ENCODE assay signal across 8 mouse cellular contexts in genomic region chr2:158121645-158122326, GRCm38 (mm10). TPM values are rescaled to one million over a fixed set of nuclear protein-coding genes. Genes with fewer than 3 reads are reported as not detected.
DNase-seq lines count a peak whose midpoint lies in the region; ATAC-seq and TF ChIP-seq lines count a peak whose summit lies in the region.

No protein-coding gene starts in this region.

- H3K4me1 ChIP-seq in heart, embryonic 16.5 days (ENCODE audit: control insufficient read depth, insufficient read depth, low read length), result peaks cover 30% of the 10 kb centered on the region
- peaks cover 5% of the 10 kb centered on the region for H3K4me1 ChIP-seq in limb, embryonic 14.5 days (ENCODE audit: control insufficient read depth, insufficient read depth, low read length)
- H3K4me1 ChIP-seq in stomach, embryonic 14.5 days (ENCODE audit: control insufficient read depth, insufficient read depth, low read length), result peaks cover 9% of the 10 kb centered on the region
- H3K4me1 ChIP-seq in midbrain, embryonic 11.5 days (ENCODE audit: control insufficient read depth, insufficient read depth, low read length), result no peaks in the 10 kb centered on the region

- H3K36me3 ChIP-seq in heart, embryonic 16.5 days (ENCODE audit: control insufficient read depth, insufficient read depth), result peaks cover 64% of the 10 kb centered on the region
- H3K36me3 ChIP-seq in limb, embryonic 14.5 days (ENCODE audit: control insufficient read depth, insufficient read depth, low read length), result no peaks in the 10 kb centered on the region
- H3K36me3 ChIP-seq in stomach, embryonic 14.5 days (ENCODE audit: control insufficient read depth, insufficient read depth, low read length), result peaks cover 21% of the 10 kb centered on the region
- H3K36me3 ChIP-seq in midbrain, embryonic 11.5 days (ENCODE audit: control insufficient read depth, insufficient read depth, low read length), result no peaks in the 10 kb centered on the region

- H3K4me3 ChIP-seq in heart, embryonic 16.5 days (ENCODE audit: low read length), result no peak overlapping the region
- no peak overlapping the region for H3K4me3 ChIP-seq in limb, embryonic 14.5 days (replicated peaks; ENCODE audit: low read length)
- no peak overlapping the region for H3K4me3 ChIP-seq in stomach, embryonic 14.5 days (ENCODE audit: low read depth, low read length)
- H3K4me3 ChIP-seq in midbrain, embryonic 11.5 days (ENCODE audit: low read depth, low read length), result no peak overlapping the region

- H3K9ac ChIP-seq in heart, embryonic 16.5 days (ENCODE audit: low read length), result peak overlapping the region; percentile 61
- H3K9ac ChIP-seq in limb, embryonic 14.5 days (ENCODE audit: low read depth, low read length, severe bottlenecking), result 0 out of 2 replicates have a peak overlapping the region, but pooled peaks have one; percentile 12
- H3K9ac ChIP-seq in stomach, embryonic 14.5 days (replicated peaks; ENCODE audit: low read depth, low read length), result no peak overlapping the region
- H3K9ac ChIP-seq in midbrain, embryonic 11.5 days (ENCODE audit: low read length), result no peak overlapping the region

- no peaks in the 10 kb centered on the region for H3K9me3 ChIP-seq in heart, embryonic 16.5 days (replicated peaks; ENCODE audit: control insufficient read depth, low read length)
- H3K9me3 ChIP-seq in limb, embryonic 14.5 days (ENCODE audit: control insufficient read depth, low read length), result no peaks in the 10 kb centered on the region
- no peaks in the 10 kb centered on the region for H3K9me3 ChIP-seq in stomach, embryonic 14.5 days (ENCODE audit: control insufficient read depth, low read depth, low read length)
- no peaks in the 10 kb centered on the region for H3K9me3 ChIP-seq in midbrain, embryonic 11.5 days (ENCODE audit: control insufficient read depth, low read length)

- H3K4me2 ChIP-seq in heart, embryonic 16.5 days (ENCODE audit: low read depth, low read length), result no peak overlapping the region; the same call in 1 of the 2 replicates
- no peak overlapping the region for H3K4me2 ChIP-seq in limb, embryonic 14.5 days (replicated peaks; ENCODE audit: low read depth, low read length, severe bottlenecking)
- no peak overlapping the region for H3K4me2 ChIP-seq in stomach, embryonic 14.5 days (replicated peaks; ENCODE audit: low read depth, low read length)
- H3K4me2 ChIP-seq in midbrain, embryonic 11.5 days, result no peak overlapping the region

- H3K27me3 ChIP-seq in heart, embryonic 16.5 days (ENCODE audit: control insufficient read depth, insufficient read depth, low read length), result no peaks in the 10 kb centered on the region
- no peaks in the 10 kb centered on the region for H3K27me3 ChIP-seq in limb, embryonic 14.5 days (ENCODE audit: control insufficient read depth, insufficient read depth, low read length)
- no peaks in the 10 kb centered on the region for H3K27me3 ChIP-seq in stomach, embryonic 14.5 days (ENCODE audit: control insufficient read depth, insufficient read depth, low read length)
- no peaks in the 10 kb centered on the region for H3K27me3 ChIP-seq in midbrain, embryonic 11.5 days (ENCODE audit: control insufficient read depth, insufficient read depth, low read length)

- peak overlapping the region; percentile 95 for H3K27ac ChIP-seq in heart, embryonic 16.5 days (ENCODE audit: low read length)
- no peak overlapping the region for H3K27ac ChIP-seq in limb, embryonic 14.5 days (replicated peaks; ENCODE audit: low read depth, low read length)
- peak overlapping the region; percentile 22; the same call in 1 of the 2 replicates for H3K27ac ChIP-seq in stomach, embryonic 14.5 days (ENCODE audit: low read length)
- no peak overlapping the region for H3K27ac ChIP-seq in midbrain, embryonic 11.5 days (ENCODE audit: low read depth, low read length)

- TF ChIP-seq POLR2A in limb, embryonic 14.5 days (IDR thresholded peaks at IDR 0.05; ENCODE audit: borderline replicate concordance, extremely low read depth, insufficient read depth, insufficient read length), result no peak

- peak; percentile 8; the same call in 1 of the 2 replicates for ATAC-seq in heart, embryonic 16.5 days (replicated peaks; ENCODE audit: extremely low read depth, insufficient read depth, low FRiP score)
- ATAC-seq in limb, embryonic 14.5 days (ENCODE audit: low FRiP score, low read depth), result no peak
- ATAC-seq in stomach, embryonic 14.5 days (ENCODE audit: insufficient number of reproducible peaks, insufficient read depth, low FRiP score, low read depth), result peak; percentile 15; the same call in 1 of the 2 replicates
- ATAC-seq in midbrain, embryonic 11.5 days (ENCODE audit: low FRiP score), result no peak

- DNase-seq in retina, postnatal 1 day, result peak; percentile 68
- no peak for DNase-seq in retina, embryonic 14.5 days (ENCODE audit: low spot score)
- peak; percentile 80 to 84 for DNase-seq in cerebellum, postnatal 14 days
- DNase-seq in limb, embryonic 14.5 days (ENCODE audit: low spot score), result no peak
- no peak for DNase-seq in right cerebral cortex, adult 18-20 months
- no peak for DNase-seq in midbrain, embryonic 11.5 days (ENCODE audit: low spot score, missing footprints)

- 35% methylated on average over 12 of the region's 12 CpGs for WGBS in heart, embryonic 16.5 days
- WGBS in limb, embryonic 14.5 days, result 73% methylated on average over 11 of the region's 12 CpGs
- 52% methylated on average over 11 of the region's 12 CpGs for WGBS in stomach, embryonic 14.5 days
- WGBS in midbrain, embryonic 11.5 days, result 75% methylated on average over 12 of the region's 12 CpGs

RNA-seq across cellular contexts. Expression of gene Tgm2, which starts 24.4 kb away (rescaled TPM):
- 226 and 256 TPM in 2 replicates for polyA plus RNA-seq in heart, embryonic 16.5 days (2015; fragmentation: Nextera tagmentation; extraction: Ambion mirVana)
- 12.1 and 14.8 TPM in 2 replicates for polyA plus RNA-seq in limb, embryonic 14.5 days (2012; rRNA removed)
- polyA plus RNA-seq in limb, embryonic 14.5 days (2014; fragmentation: Nextera tagmentation; extraction: Ambion mirVana), result 6.7 and 6.9 TPM in 2 replicates
- polyA plus RNA-seq in stomach, embryonic 14.5 days (2014; fragmentation: Nextera tagmentation; extraction: Ambion mirVana), result 56.0 and 63.4 TPM in 2 replicates
- 5.8 and 6.5 TPM in 2 replicates for polyA plus RNA-seq in midbrain, embryonic 11.5 days (2014; fragmentation: Nextera tagmentation; extraction: Ambion mirVana)

Comparison
In these comparisons a context has a peak if more than half of its experiments do, and no peak if none do; other contexts are left out.
1. DNase-seq: peak in retina, postnatal 1 day (single experiment) and cerebellum, postnatal 14 days (2 of 2); none in retina, embryonic 14.5 days (single experiment), limb, embryonic 14.5 days (single experiment), right cerebral cortex, adult 18-20 months (single experiment) and midbrain, embryonic 11.5 days (single experiment).
2. ATAC-seq: peak in heart, embryonic 16.5 days (single experiment) and stomach, embryonic 14.5 days (single experiment); none in limb, embryonic 14.5 days (single experiment) and midbrain, embryonic 11.5 days (single experiment).
3. H3K27ac ChIP-seq: peak in heart, embryonic 16.5 days (single experiment) and stomach, embryonic 14.5 days (single experiment); none in limb, embryonic 14.5 days (single experiment) and midbrain, embryonic 11.5 days (single experiment).
4. H3K9ac ChIP-seq: peak in heart, embryonic 16.5 days (single experiment) and limb, embryonic 14.5 days (single experiment); none in stomach, embryonic 14.5 days (single experiment) and midbrain, embryonic 11.5 days (single experiment).